8 mouse cellular contexts compared by ENCODE assay signal in genomic region chr2:168280729-168281581, GRCm38 (mm10). TPM values are rescaled to one million over a fixed set of nuclear protein-coding genes. Genes with fewer than 3 reads are reported as not detected.
DNase-seq lines count a peak whose midpoint lies in the region; ATAC-seq and TF ChIP-seq lines count a peak whose summit lies in the region.

No protein-coding gene starts in this region.

- H3K27ac ChIP-seq in spleen, adult 2 months (ENCODE audit: insufficient read depth, low read length), result no peak overlapping the region
- H3K27ac ChIP-seq in embryonic facial prominence, embryonic 10.5 days (replicated peaks), result peak overlapping the region; percentile 72
- peak overlapping the region; percentile 77 for H3K27ac ChIP-seq in limb, embryonic 10.5 days
- no peak overlapping the region for H3K27ac ChIP-seq in midbrain, embryonic 14.5 days (replicated peaks; ENCODE audit: low read depth, low read length)

- peak overlapping the region; percentile 38 for H3K9ac ChIP-seq in midbrain, embryonic 14.5 days (replicated peaks; ENCODE audit: low read length)

- no peaks in the 10 kb centered on the region; the same call in 1 of the 2 replicates for H3K9me3 ChIP-seq in embryonic facial prominence, embryonic 10.5 days
- H3K9me3 ChIP-seq in limb, embryonic 10.5 days (replicated peaks), result no peaks in the 10 kb centered on the region
- H3K9me3 ChIP-seq in midbrain, embryonic 14.5 days (ENCODE audit: control insufficient read depth, low read length), result peaks cover 7% of the 10 kb centered on the region; the same call in 1 of the 2 replicates

- no peaks in the 10 kb centered on the region for H3K36me3 ChIP-seq in spleen, adult 2 months (ENCODE audit: control insufficient read depth, insufficient read depth, low read length)
- no peaks in the 10 kb centered on the region for H3K36me3 ChIP-seq in embryonic facial prominence, embryonic 10.5 days (replicated peaks)
- no peaks in the 10 kb centered on the region for H3K36me3 ChIP-seq in limb, embryonic 10.5 days
- H3K36me3 ChIP-seq in midbrain, embryonic 14.5 days (ENCODE audit: control insufficient read depth, insufficient read depth, low read length), result no peaks in the 10 kb centered on the region

- DNase-seq in spleen, adult 2 months (ENCODE audit: low read depth in 1 of 2, low spot score in 2 of 2), result no peak
- DNase-seq in spleen, postnatal 4 days (ENCODE audit: low spot score in 2 of 2), result no peak
- peak; percentile 84 for DNase-seq in embryonic facial prominence, embryonic 10.5 days (ENCODE audit: low spot score)
- peak; percentile 25 for DNase-seq in heart, postnatal 4 days
- peak; percentile 80 for DNase-seq in limb, embryonic 10.5 days (ENCODE audit: low spot score)
- DNase-seq in midbrain, embryonic 14.5 days, result peak; percentile 65
- peak; percentile 24 to 32 for DNase-seq in urinary bladder, postnatal 36 days (ENCODE audit: low spot score in 2 of 2)
- DNase-seq in spleen, postnatal 36 days (ENCODE audit: low spot score in 2 of 2), result no peak

- TF ChIP-seq POLR2A in spleen, adult 2 months (IDR thresholded peaks at IDR 0.05; ENCODE audit: low read depth, low read length), result no peak

- WGBS in spleen, adult 2 months, result 3% methylated on average over 59 of the region's 82 CpGs
- WGBS in embryonic facial prominence, embryonic 10.5 days, result under 1% methylated on average over 81 of the region's 82 CpGs
- under 1% methylated on average over 72 of the region's 82 CpGs for WGBS in limb, embryonic 10.5 days
- WGBS in midbrain, embryonic 14.5 days, result under 1% methylated on average over 77 of the region's 82 CpGs

- H3K4me1 ChIP-seq in spleen, adult 2 months (ENCODE audit: control insufficient read depth, insufficient read depth, insufficient read length), result peaks cover 2% of the 10 kb centered on the region; the same call in 1 of the 2 replicates
- peaks cover 39% of the 10 kb centered on the region for H3K4me1 ChIP-seq in embryonic facial prominence, embryonic 10.5 days
- H3K4me1 ChIP-seq in limb, embryonic 10.5 days, result peaks cover 35% of the 10 kb centered on the region
- H3K4me1 ChIP-seq in midbrain, embryonic 14.5 days (ENCODE audit: control insufficient read depth, insufficient read depth, low read length), result peaks cover 7% of the 10 kb centered on the region

- H3K4me3 ChIP-seq in spleen, adult 2 months (ENCODE audit: extremely low read depth, insufficient read depth, insufficient read length), result peak overlapping the region; percentile 40; the same call in 1 of the 2 replicates
- peak overlapping the region; percentile 70 for H3K4me3 ChIP-seq in embryonic facial prominence, embryonic 10.5 days
- H3K4me3 ChIP-seq in limb, embryonic 10.5 days, result peak overlapping the region; percentile 63
- H3K4me3 ChIP-seq in midbrain, embryonic 14.5 days (replicated peaks; ENCODE audit: low read depth, low read length), result peak overlapping the region; percentile 43

- TF ChIP-seq CTCF in spleen, adult 2 months (IDR thresholded peaks at IDR 0.05; ENCODE audit: extremely low read depth, insufficient read depth, insufficient read length, insufficient replicate concordance), result no peak

- peaks cover 15% of the 10 kb centered on the region for H3K27me3 ChIP-seq in spleen, adult 2 months (ENCODE audit: control insufficient read depth, insufficient read depth, low read length)
- H3K27me3 ChIP-seq in embryonic facial prominence, embryonic 10.5 days (replicated peaks; ENCODE audit: low read depth, poor library complexity, severe bottlenecking), result peaks cover 95% of the 10 kb centered on the region
- peaks cover 88% of the 10 kb centered on the region for H3K27me3 ChIP-seq in limb, embryonic 10.5 days (ENCODE audit: low read depth, poor library complexity, severe bottlenecking)
- H3K27me3 ChIP-seq in midbrain, embryonic 14.5 days (ENCODE audit: control insufficient read depth, insufficient read depth, low read length), result peaks cover 35% of the 10 kb centered on the region

- peak overlapping the region; percentile 74 for H3K4me2 ChIP-seq in midbrain, embryonic 14.5 days (ENCODE audit: low read length)

- ATAC-seq in midbrain, embryonic 14.5 days (ENCODE audit: low FRiP score, low TSS enrichment), result no peak; the same call in 1 of the 2 replicates

RNA-seq across cellular contexts. Expression of gene Kcng1, which starts 0.6 kb away (rescaled TPM):
- 0.04 and 0.13 TPM in 2 replicates for polyA plus RNA-seq in spleen, adult 2 months (2012; rRNA removed)
- 1.2 and 1.4 TPM in 2 replicates for polyA plus RNA-seq in embryonic facial prominence, embryonic 10.5 days (2016; fragmentation: Nextera tagmentation; extraction: Ambion mirVana)
- under 1 TPM in 1 of 2 experiments, not detected in 1; 0.07 TPM for total RNA-seq in heart, postnatal 4 days (2021)
- 1.4 and 2.3 TPM in 2 replicates for polyA plus RNA-seq in limb, embryonic 10.5 days (2016; fragmentation: Nextera tagmentation; extraction: Ambion mirVana)
- 2.0 and 3.0 TPM in 2 replicates for polyA plus RNA-seq in midbrain, embryonic 14.5 days (2014; fragmentation: Nextera tagmentation; extraction: Ambion mirVana)

RNA-seq across cellular contexts. Expression of gene Mocs3, which starts 50.5 kb away (rescaled TPM):
- polyA plus RNA-seq in spleen, adult 2 months (2012; rRNA removed), result 17.0 and 36.5 TPM in 2 replicates
- polyA plus RNA-seq in embryonic facial prominence, embryonic 10.5 days (2016; fragmentation: Nextera tagmentation; extraction: Ambion mirVana), result 6.4 and 6.6 TPM in 2 replicates
- total RNA-seq in heart, postnatal 4 days (2021), result 1 to 10 TPM; 6.7 to 8.1 TPM
- polyA plus RNA-seq in limb, embryonic 10.5 days (2016; fragmentation: Nextera tagmentation; extraction: Ambion mirVana), result 6.3 and 7.4 TPM in 2 replicates
- 10.3 and 10.8 TPM in 2 replicates for polyA plus RNA-seq in midbrain, embryonic 14.5 days (2014; fragmentation: Nextera tagmentation; extraction: Ambion mirVana)

RNA-seq across cellular contexts. Expression of gene Dpm1, which starts 50.6 kb away (rescaled TPM):
- 14.6 and 19.6 TPM in 2 replicates for polyA plus RNA-seq in spleen, adult 2 months (2012; rRNA removed)
- 71.5 and 72.5 TPM in 2 replicates for polyA plus RNA-seq in embryonic facial prominence, embryonic 10.5 days (2016; fragmentation: Nextera tagmentation; extraction: Ambion mirVana)
- 10 to 100 TPM; 50.8 to 60.8 TPM for total RNA-seq in heart, postnatal 4 days (2021)
- polyA plus RNA-seq in limb, embryonic 10.5 days (2016; fragmentation: Nextera tagmentation; extraction: Ambion mirVana), result 58.3 and 60.7 TPM in 2 replicates
- polyA plus RNA-seq in midbrain, embryonic 14.5 days (2014; fragmentation: Nextera tagmentation; extraction: Ambion mirVana), result 61.1 and 75.4 TPM in 2 replicates

RNA-seq across cellular contexts. Expression of gene Gm20716, which starts 50.8 kb away (rescaled TPM):
- 1.1 TPM in 1 of 2 replicates, not detected in the other for polyA plus RNA-seq in spleen, adult 2 months (2012; rRNA removed)
- 17.9 and 20.7 TPM in 2 replicates for polyA plus RNA-seq in embryonic facial prominence, embryonic 10.5 days (2016; fragmentation: Nextera tagmentation; extraction: Ambion mirVana)
- total RNA-seq in heart, postnatal 4 days (2021), result 10 to 100 TPM; 23.0 to 32.3 TPM
- 18.4 and 22.2 TPM in 2 replicates for polyA plus RNA-seq in limb, embryonic 10.5 days (2016; fragmentation: Nextera tagmentation; extraction: Ambion mirVana)
- 35.8 and 35.9 TPM in 2 replicates for polyA plus RNA-seq in midbrain, embryonic 14.5 days (2014; fragmentation: Nextera tagmentation; extraction: Ambion mirVana)

Comparison
In these comparisons a context has a peak if more than half of its experiments do, and no peak if none do; other contexts are left out.
1. DNase-seq: peak in embryonic facial prominence, embryonic 10.5 days (single experiment), heart, postnatal 4 days (single experiment), limb, embryonic 10.5 days (single experiment), midbrain, embryonic 14.5 days (single experiment) and urinary bladder, postnatal 36 days (2 of 2); none in spleen, adult 2 months (0 of 2), spleen, postnatal 4 days (0 of 2) and spleen, postnatal 36 days (0 of 2).
2. H3K27ac ChIP-seq: peak in embryonic facial prominence, embryonic 10.5 days (single experiment) and limb, embryonic 10.5 days (single experiment); none in spleen, adult 2 months (single experiment) and midbrain, embryonic 14.5 days (single experiment).
3. Peak in every context shown above with its lines, with median percentiles within 50 percentile points of each other: H3K4me3 ChIP-seq.